Mouse (Mus musculus): Measurements from ENCODE around the gene Nudt8.
A peak's percentile ranks its signal among the peaks of the same experiment; 100 is the strongest.

Gene Nudt8

GRCm38 (mm10) chr19:3986334-3986733 is 14.0 kb upstream of the Nudt8 start, which contains the start of gene Acy3:
Gene Acy3, plus strand, starts transcription at chr19:3986570.
- DNase-seq (ENCODE audit: low read depth, low spot score), result no peak

GRCm38 (mm10) chr19:3988066-3988465 is 12.3 kb upstream of the Nudt8 start:
- no peak for DNase-seq (ENCODE audit: low read depth, low spot score)

GRCm38 (mm10) chr19:3988750-3989149 is 11.6 kb upstream of the Nudt8 start:
- DNase-seq (ENCODE audit: low read depth, low spot score), result no peak

DNA sequence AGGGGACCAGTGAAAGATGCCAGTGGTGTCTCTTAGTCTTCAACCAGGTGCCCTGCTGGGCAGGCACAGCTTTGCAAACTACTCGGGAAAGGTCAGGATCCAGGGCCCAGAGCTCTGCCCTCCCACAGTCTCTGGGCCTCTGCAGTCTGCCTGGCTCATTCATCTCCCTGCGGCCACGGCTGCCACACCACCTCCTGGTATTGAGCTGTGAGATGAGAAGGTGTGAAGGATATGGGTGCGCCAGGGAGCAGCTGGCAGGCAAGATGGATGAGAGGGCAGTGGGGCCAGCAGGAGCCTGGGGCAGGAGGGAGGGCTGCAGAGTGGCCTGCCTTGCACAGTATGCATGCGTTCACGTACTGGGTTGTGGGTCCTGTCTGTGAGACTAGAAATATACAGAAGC is 9.6 kb upstream of the Nudt8 start:
- no peak for DNase-seq (ENCODE audit: low read depth, low spot score)

GRCm38 (mm10) chr19:3991562-3991961 is 8.8 kb upstream of the Nudt8 start:
- DNase-seq (ENCODE audit: low read depth, low spot score), result no peak

DNA sequence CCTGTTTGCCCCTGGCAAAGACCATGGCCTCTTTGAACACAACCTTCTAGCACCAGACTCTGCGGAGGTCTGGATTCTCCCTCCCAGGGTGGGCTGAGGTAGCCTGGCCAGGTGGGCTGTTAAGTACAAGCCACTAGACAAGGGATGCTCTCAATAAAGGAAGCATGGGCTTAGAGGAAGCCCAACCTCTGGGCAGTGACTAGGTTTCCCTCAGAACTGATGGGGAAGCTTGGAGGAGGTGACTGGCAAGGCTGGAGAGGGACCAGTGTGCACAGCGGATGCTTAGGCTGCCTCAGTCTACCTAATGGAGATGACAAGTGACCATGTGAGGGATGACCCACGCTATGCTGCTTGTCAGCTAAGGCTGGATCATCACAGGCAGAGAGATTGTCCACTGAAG is 8.4 kb upstream of the Nudt8 start:
- DNase-seq (ENCODE audit: low read depth, low spot score), result no peak

GRCm38 (mm10) chr19:3992416-3992815 is 8.0 kb upstream of the Nudt8 start, which contains the start of gene Tbx10:
Gene Tbx10, plus strand, starts transcription at chr19:3992752.
- no peak for DNase-seq (ENCODE audit: low read depth, low spot score)

DNA sequence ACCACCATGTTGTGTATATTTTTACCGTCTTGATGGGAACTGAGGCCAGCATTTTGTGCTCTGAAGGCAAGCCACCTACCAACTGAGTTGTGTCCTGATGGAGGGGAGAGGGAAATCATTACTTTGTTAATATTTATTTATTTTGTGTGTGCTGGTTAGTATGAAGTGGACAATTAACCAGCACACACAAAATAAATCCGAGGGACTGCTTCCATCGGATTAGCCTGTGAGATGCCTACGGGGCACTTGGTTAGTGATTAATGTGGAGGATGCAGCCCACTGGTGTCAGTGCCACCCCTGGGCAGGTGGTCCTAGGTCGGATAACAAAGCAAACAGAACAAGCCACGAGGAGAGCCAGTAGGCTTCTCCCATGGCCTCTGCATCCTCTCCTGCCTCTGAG is 5.4 kb upstream of the Nudt8 start:
- no peak for DNase-seq (ENCODE audit: low read depth, low spot score)

- no peak for DNase-seq (ENCODE audit: low read depth, low spot score)
These were observed 4.9 kb upstream of the Nudt8 start for GRCm38 (mm10) chr19:3995505-3995904.

DNA sequence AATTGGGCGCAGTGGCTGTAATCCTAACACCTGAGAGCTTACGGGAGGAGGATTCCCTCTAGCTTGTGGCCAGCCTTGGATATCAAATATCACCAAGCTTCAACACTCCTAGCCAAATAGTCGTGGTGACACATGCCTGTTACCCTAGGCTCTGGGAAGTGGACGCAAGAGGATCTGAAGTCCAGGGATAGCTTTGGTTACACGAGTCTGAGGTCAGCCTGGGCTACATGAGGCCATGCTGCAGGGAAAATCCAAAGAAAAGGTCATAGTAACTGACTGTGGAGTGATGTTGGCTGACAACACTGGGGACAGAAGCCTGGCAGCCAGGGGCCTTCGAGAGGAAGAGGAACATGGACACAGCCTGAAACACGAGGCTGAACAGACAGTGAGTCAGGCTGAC is 4.3 kb upstream of the Nudt8 start:
- DNase-seq (ENCODE audit: low read depth, low spot score), result no peak

GRCm38 (mm10) chr19:3996747-3997146 is 3.6 kb upstream of the Nudt8 start:
- DNase-seq (ENCODE audit: low read depth, low spot score), result no peak

- no peak for DNase-seq (ENCODE audit: low read depth, low spot score)
These were observed 3.1 kb upstream of the Nudt8 start for GRCm38 (mm10) chr19:3997231-3997630.

- DNase-seq (ENCODE audit: low read depth, low spot score), result no peak
These were observed 2.0 kb upstream of the Nudt8 start for GRCm38 (mm10) chr19:3998335-3998734.

DNA sequence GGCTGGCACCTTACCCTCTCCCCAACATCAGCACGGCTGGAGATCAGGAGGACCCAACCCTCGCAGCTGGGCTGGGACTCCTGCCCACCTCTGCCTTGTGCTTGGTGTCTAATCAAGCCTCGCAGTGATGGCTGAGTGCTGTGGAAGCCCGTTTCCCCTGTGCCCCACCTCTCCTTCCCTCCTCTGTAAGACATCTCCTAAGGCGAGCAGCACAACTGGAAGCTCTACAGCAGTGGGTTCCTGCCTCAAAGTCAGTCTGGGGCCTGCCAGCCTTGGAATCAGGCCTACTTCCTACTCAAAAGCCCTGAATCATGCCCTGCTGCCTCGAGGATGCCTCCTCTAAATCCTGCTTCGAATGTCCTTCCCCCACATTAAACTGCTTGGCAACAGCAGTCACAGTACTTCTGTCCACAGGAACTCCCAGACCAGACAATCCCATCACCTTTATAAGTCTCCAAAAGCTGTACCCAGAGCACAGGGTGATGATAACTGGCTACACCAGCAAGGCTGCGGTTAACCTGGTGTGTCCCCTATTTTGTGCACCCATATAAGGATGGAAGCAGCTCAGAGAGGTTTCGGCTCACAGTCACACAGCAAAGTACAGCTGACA is 1.2 kb upstream of the Nudt8 start:
- no peak for DNase-seq (ENCODE audit: low read depth, low spot score)

- no peak for DNase-seq (ENCODE audit: low read depth, low spot score)
These were observed 657 bp downstream of the Nudt8 start for GRCm38 (mm10) chr19:4000949-4001525.

DNA sequence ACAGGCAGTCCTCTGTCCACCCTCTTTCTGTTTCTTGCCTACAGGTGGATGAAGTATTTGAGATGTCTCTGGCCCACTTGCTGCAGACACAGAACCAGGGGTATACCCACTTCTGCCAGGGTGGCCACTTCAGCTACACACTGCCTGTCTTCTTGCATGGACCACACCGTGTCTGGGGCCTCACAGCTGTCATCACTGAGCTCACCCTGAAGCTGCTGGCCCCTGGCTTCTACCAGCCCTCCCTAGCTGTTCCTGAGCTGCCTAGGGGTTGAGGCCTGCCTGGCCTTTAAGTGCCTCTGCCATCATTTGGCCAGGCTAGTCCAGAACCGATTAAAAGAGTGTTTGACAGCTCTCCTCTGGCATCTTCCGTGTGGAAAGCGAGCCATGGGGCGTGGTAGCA is 1.4 kb downstream of the Nudt8 start:
- no peak for DNase-seq (ENCODE audit: low read depth, low spot score)

DNA sequence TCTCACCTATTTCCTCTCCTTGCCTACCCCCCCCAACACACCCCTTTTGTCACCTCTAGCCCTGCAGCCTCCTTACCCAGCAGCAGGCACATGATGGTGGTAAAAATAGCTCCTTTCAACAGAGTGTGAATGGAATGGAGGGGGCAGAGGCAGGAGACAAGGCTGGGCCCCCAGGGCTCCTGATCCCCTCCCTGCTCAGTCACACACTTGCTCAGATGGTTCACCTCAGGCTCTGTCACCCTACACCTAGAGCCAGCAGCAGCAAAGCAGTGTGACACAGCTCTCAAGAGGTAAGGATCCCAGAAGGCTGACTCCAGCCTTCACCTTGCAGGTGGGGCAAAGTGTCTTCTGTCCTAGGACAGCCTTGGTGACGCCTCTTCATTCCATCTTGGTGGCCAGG is 2.7 kb downstream of the Nudt8 start, which contains the start of gene Doc2g:
TSS of gene Doc2g (plus strand) at position 202 of the 400 bp plus-strand sequence.
- no peak for DNase-seq (ENCODE audit: low read depth, low spot score)

DNA sequence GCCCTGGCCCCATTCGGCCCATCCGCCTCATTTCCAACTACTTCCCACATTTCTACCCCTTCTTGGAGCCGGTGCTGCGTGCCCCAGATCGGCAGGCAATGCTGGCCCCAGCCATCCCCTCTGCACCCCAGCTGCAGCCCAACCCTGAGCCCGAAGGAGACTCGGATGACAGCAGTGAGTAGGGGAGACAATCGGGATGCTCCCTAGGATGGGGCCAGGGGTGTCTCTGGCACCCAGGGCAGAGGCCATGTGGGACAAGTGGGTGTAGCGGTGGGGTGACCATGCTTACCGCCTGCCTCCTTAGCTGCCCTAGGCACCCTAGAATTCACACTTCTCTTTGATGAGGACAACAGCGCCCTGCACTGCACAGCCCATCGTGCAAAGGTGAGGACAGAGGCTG is 3.3 kb downstream of the Nudt8 start:
- DNase-seq (ENCODE audit: low read depth, low spot score), result no peak

- no peak for DNase-seq (ENCODE audit: low read depth, low spot score)
These were observed 4.0 kb downstream of the Nudt8 start for GRCm38 (mm10) chr19:4004331-4004730.

- no peak for DNase-seq (ENCODE audit: low read depth, low spot score)
These were observed 4.7 kb downstream of the Nudt8 start for GRCm38 (mm10) chr19:4005091-4005490.

DNA sequence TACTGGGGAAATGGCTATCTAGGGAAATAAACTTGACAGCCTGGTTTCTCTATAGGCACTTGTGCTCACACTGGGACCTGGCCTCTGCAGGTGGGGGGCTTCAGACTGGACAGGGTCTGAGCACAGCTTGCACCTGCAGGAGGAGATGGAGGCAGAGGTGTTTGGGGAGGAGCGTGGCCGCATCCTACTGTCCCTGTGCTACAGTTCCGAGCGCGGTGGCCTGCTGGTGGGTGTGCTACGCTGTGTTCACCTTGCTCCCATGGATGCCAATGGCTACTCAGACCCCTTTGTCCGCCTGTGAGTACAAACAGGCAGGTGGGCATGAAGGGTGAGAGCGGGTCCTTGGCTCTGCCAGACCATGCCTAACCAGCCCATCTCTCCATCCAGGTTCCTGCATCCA is 5.6 kb downstream of the Nudt8 start:
- no peak for DNase-seq (ENCODE audit: low read depth, low spot score)

- no peak for DNase-seq (ENCODE audit: low read depth, low spot score)
These were observed 10.7 kb downstream of the Nudt8 start for GRCm38 (mm10) chr19:4011086-4011485.

GRCm38 (mm10) chr19:4012432-4013022 is 12.1 kb downstream of the Nudt8 start, which contains the start of gene Ndufv1:
Gene Ndufv1, minus strand, starts transcription at chr19:4012806.
- peak; percentile 97 for DNase-seq (ENCODE audit: low read depth, low spot score)

Measured in WW6 (cell line).